Mouse (Mus musculus): ENCODE measurements around the gene Prkcq.

GRCm38 (mm10) chr2:11226555-11226954 lies 54.6 kb downstream of the Prkcq start:
- TF ChIP-seq CTCF (IDR thresholded peaks at IDR 0.05; ENCODE audit: control insufficient read depth, insufficient read depth, insufficient replicate concordance, low read depth, low read length) (no peak), POLR2A (IDR thresholded peaks at IDR 0.05; ENCODE audit: control insufficient read depth, low read depth, low read length) (no peak)
